Mouse (Mus musculus): ENCODE measurements around the gene Dusp2.

GRCm38 (mm10) chr2:127328090-127328851 lies 7.7 kb upstream of the Dusp2 start:
- TF ChIP-seq CTCF (conservative IDR thresholded peaks at IDR 0.05; ENCODE audit: low read length) (no peak), POU5F1 (IDR thresholded peaks at IDR 0.05; ENCODE audit: borderline replicate concordance, low read length) (no peak)

Measured in E14TG2a.4 (cell line).